17 mouse cellular contexts compared by ENCODE assay signal in genomic region chr5:107023951-107024350, GRCm38 (mm10). TPM values are rescaled to one million over a fixed set of nuclear protein-coding genes. Genes with fewer than 3 reads are reported as not detected.
DNase-seq lines count a peak whose midpoint lies in the region; ATAC-seq lines count a peak whose summit lies in the region.
"Had no signal": no experiment of that assay in that cellular context is flagged by ENCODE, and none has a peak within 500 bp of the region (broad histone marks: within the 10 kb centered on the region; RNA-seq: fewer than 3 reads in every experiment).

No protein-coding gene starts in this region.

- H3K4me1 ChIP-seq in heart, embryonic 11.5 days (ENCODE audit: control insufficient read depth, insufficient read depth, low read length), result peaks cover 8% of the 10 kb centered on the region
- peaks cover 45% of the 10 kb centered on the region for H3K4me1 ChIP-seq in kidney, embryonic 15.5 days
- H3K4me1 ChIP-seq in embryonic facial prominence, embryonic 10.5 days, result peaks cover 39% of the 10 kb centered on the region
- H3K4me1 ChIP-seq in limb, embryonic 12.5 days (replicated peaks), result peaks cover 48% of the 10 kb centered on the region
- H3K4me1 ChIP-seq: forebrain, embryonic 13.5 days; hindbrain, embryonic 15.5 days had no signal

- no peak overlapping the region for H3K4me2 ChIP-seq in heart, embryonic 11.5 days
- no peak overlapping the region for H3K4me2 ChIP-seq in kidney, embryonic 15.5 days
- H3K4me2 ChIP-seq in limb, embryonic 12.5 days, result peak overlapping the region; percentile 34
- H3K4me2 ChIP-seq: forebrain, embryonic 13.5 days; hindbrain, embryonic 15.5 days had no signal

- H3K9me3 ChIP-seq in heart, embryonic 11.5 days (replicated peaks; ENCODE audit: control insufficient read depth, low read length), result no peaks in the 10 kb centered on the region
- no peaks in the 10 kb centered on the region; the same call in 1 of the 2 replicates for H3K9me3 ChIP-seq in kidney, embryonic 15.5 days (replicated peaks)
- H3K9me3 ChIP-seq in embryonic facial prominence, embryonic 10.5 days, result 0 out of 2 replicates have a peak, but pooled peaks cover 3% of the 10 kb centered on the region
- no peaks in the 10 kb centered on the region for H3K9me3 ChIP-seq in limb, embryonic 12.5 days
- H3K9me3 ChIP-seq: hindbrain, embryonic 15.5 days had no signal

- no peak overlapping the region for H3K4me3 ChIP-seq in heart, embryonic 11.5 days (ENCODE audit: low read depth, low read length)
- H3K4me3 ChIP-seq in kidney, embryonic 15.5 days (replicated peaks), result no peak overlapping the region
- no peak overlapping the region for H3K4me3 ChIP-seq in embryonic facial prominence, embryonic 10.5 days
- H3K4me3 ChIP-seq in limb, embryonic 12.5 days (replicated peaks), result no peak overlapping the region
- H3K4me3 ChIP-seq: forebrain, embryonic 13.5 days; hindbrain, embryonic 15.5 days; myocyte had no signal

- H3K27ac ChIP-seq in heart, embryonic 11.5 days (ENCODE audit: low read depth, low read length), result 0 out of 2 replicates have a peak overlapping the region, but pooled peaks have one; percentile 3
- peak overlapping the region; percentile 19 for H3K27ac ChIP-seq in kidney, embryonic 15.5 days
- H3K27ac ChIP-seq in embryonic facial prominence, embryonic 10.5 days (replicated peaks), result 0 out of 2 replicates have a peak overlapping the region, but pooled peaks have one; percentile 1
- peak overlapping the region; percentile 69 for H3K27ac ChIP-seq in limb, embryonic 12.5 days
- H3K27ac ChIP-seq: forebrain, embryonic 13.5 days; hindbrain, embryonic 15.5 days had no signal

- H3K27me3 ChIP-seq in heart, embryonic 11.5 days (ENCODE audit: control insufficient read depth, insufficient read depth, low read length), result no peaks in the 10 kb centered on the region
- H3K27me3 ChIP-seq in kidney, embryonic 15.5 days, result no peaks in the 10 kb centered on the region
- H3K27me3 ChIP-seq in embryonic facial prominence, embryonic 10.5 days (replicated peaks; ENCODE audit: low read depth, poor library complexity, severe bottlenecking), result no peaks in the 10 kb centered on the region
- no peaks in the 10 kb centered on the region for H3K27me3 ChIP-seq in limb, embryonic 12.5 days
- H3K27me3 ChIP-seq: forebrain, embryonic 13.5 days; hindbrain, embryonic 15.5 days had no signal

- 59% methylated on average over 5 of the region's 5 CpGs for WGBS in heart, embryonic 11.5 days (ENCODE audit: insufficient replicate concordance)
- 28% methylated on average over 5 of the region's 5 CpGs for WGBS in kidney, embryonic 15.5 days
- 58% methylated on average over 5 of the region's 5 CpGs for WGBS in embryonic facial prominence, embryonic 10.5 days
- WGBS in limb, embryonic 12.5 days, result 33% methylated on average over 5 of the region's 5 CpGs

- ATAC-seq in heart, embryonic 11.5 days (replicated peaks; ENCODE audit: insufficient number of reproducible peaks, low FRiP score, low TSS enrichment), result no peak
- peak; percentile 49; the same call in 1 of the 2 replicates for ATAC-seq in kidney, embryonic 15.5 days (replicated peaks; ENCODE audit: low FRiP score)
- ATAC-seq in limb, embryonic 12.5 days (ENCODE audit: insufficient number of reproducible peaks, insufficient read depth, low FRiP score, low TSS enrichment, low read depth), result peak; percentile 8; the same call in 1 of the 2 replicates
- ATAC-seq: activated CD4-positive, CD25-positive, alpha-beta regulatory T cell, adult 4 months; forebrain, embryonic 13.5 days had no signal

- H3K9ac ChIP-seq in heart, embryonic 11.5 days (ENCODE audit: low read depth, low read length), result no peak overlapping the region
- H3K9ac ChIP-seq in kidney, embryonic 15.5 days, result no peak overlapping the region
- no peak overlapping the region for H3K9ac ChIP-seq in limb, embryonic 12.5 days (replicated peaks)
- H3K9ac ChIP-seq: forebrain, embryonic 13.5 days; hindbrain, embryonic 15.5 days had no signal

- no peak for DNase-seq in heart, adult 18-20 months
- no peak for DNase-seq in kidney, postnatal 10 days
- no peak for DNase-seq in embryonic facial prominence, embryonic 10.5 days (ENCODE audit: low spot score)
- no peak for DNase-seq in T-cell, adult 2 months (ENCODE audit: low spot score)
- DNase-seq: adrenal gland, postnatal 25 days; B cell, adult 2 months; cerebellum, adult 8-10 months; kidney, adult 18-20 months; lung, postnatal 10 days; midbrain, embryonic 14.5 days had no signal

- H3K36me3 ChIP-seq in heart, embryonic 11.5 days (ENCODE audit: control insufficient read depth, insufficient read depth, low read length), result no peaks in the 10 kb centered on the region
- H3K36me3 ChIP-seq in kidney, embryonic 15.5 days, result no peaks in the 10 kb centered on the region
- H3K36me3 ChIP-seq in embryonic facial prominence, embryonic 10.5 days (replicated peaks), result no peaks in the 10 kb centered on the region
- H3K36me3 ChIP-seq in limb, embryonic 12.5 days, result no peaks in the 10 kb centered on the region
- H3K36me3 ChIP-seq: hindbrain, embryonic 15.5 days had no signal

RNA-seq across cellular contexts. Expression of gene Cdc7, which starts 59.8 kb away (rescaled TPM):
- polyA plus RNA-seq in heart, embryonic 11.5 days (2014; fragmentation: Nextera tagmentation; extraction: Ambion mirVana), result 36.1 and 42.8 TPM in 2 replicates
- under 1 TPM; 0.57 to 0.65 TPM for total RNA-seq in heart, adult 18-20 months (2021)
- polyA plus RNA-seq in kidney, embryonic 15.5 days (2015; fragmentation: Nextera tagmentation; extraction: Ambion mirVana), result 41.7 and 46.5 TPM in 2 replicates
- polyA plus RNA-seq in embryonic facial prominence, embryonic 10.5 days (2016; fragmentation: Nextera tagmentation; extraction: Ambion mirVana), result 63.7 and 65.3 TPM in 2 replicates
- polyA plus RNA-seq in limb, embryonic 12.5 days (2016; fragmentation: Nextera tagmentation; extraction: Ambion mirVana), result 54.7 and 62.5 TPM in 2 replicates

Comparison
In these comparisons a context has a peak if more than half of its experiments do, and no peak if none do; other contexts are left out.
1. H3K27ac ChIP-seq: peak in every context shown above with its lines; median percentile 69 in limb, embryonic 12.5 days; 19 in kidney, embryonic 15.5 days; 3 in heart, embryonic 11.5 days; 1 in embryonic facial prominence, embryonic 10.5 days.